Mouse (Mus musculus): ENCODE data around the gene Snx29.

GRCm38 (mm10) chr16:11601336-11602082, 278.8 kb downstream of the Snx29 start:
- TF ChIP-seq POLR2A (IDR thresholded peaks at IDR 0.05; ENCODE audit: insufficient read depth, low read depth, low read length) (no peak), EP300 (IDR thresholded peaks at IDR 0.05; ENCODE audit: insufficient read depth, low read depth, low read length) (no peak)

Measured in heart, adult 2 months (tissue).